Mouse (Mus musculus) intestine, embryonic 14.5 days (tissue): Measurements from ENCODE around the gene Chchd10. TPM values are rescaled to one million over a fixed set of nuclear protein-coding genes. Genes with fewer than 3 reads are reported as not detected.

Experiments used
- ATAC-seq: fragments of 200-750 bp; cut with Nextera tagmentation; replicated peaks from 2 replicates; pipeline ENCODE4 v1.8.0; 2017; ENCODE audit warnings: low read depth, moderate number of reproducible peaks, moderate TSS enrichment, moderate library complexity; ENCODE audit not compliant: low FRiP score, low TSS enrichment
- DNase-seq: peaks from one replicate; pipeline ENCODE4 v3.0.0-alpha.2; 2018; ENCODE audit warnings: low spot score
- H3K27ac ChIP-seq: fragments of 300-500 bp; sonication (generic); 2 replicates; pipeline ENCODE4 v1.5.1; 2014; ENCODE audit warnings: low read depth, mild to moderate bottlenecking, control low read depth
- H3K27me3 ChIP-seq: fragments of 300-500 bp; sonication (generic); replicated peaks from 2 replicates; pipeline ENCODE4 v1.6.1; 2014; ENCODE audit warnings: low read length, control low read depth; ENCODE audit not compliant: control insufficient read depth, insufficient read depth
- H3K36me3 ChIP-seq: fragments of 300-500 bp; sonication (generic); 2 replicates; pipeline ENCODE4 v1.6.1; 2014; ENCODE audit warnings: low read length, control low read depth; ENCODE audit not compliant: control insufficient read depth, insufficient read depth
- H3K4me1 ChIP-seq: fragments of 300-500 bp; sonication (generic); replicated peaks from 2 replicates; pipeline ENCODE4 v1.6.1; 2014; ENCODE audit warnings: low read length, control low read depth, mixed read lengths; ENCODE audit not compliant: control insufficient read depth, insufficient read depth
- H3K4me2 ChIP-seq: fragments of 300-500 bp; sonication (generic); 2 replicates; pipeline ENCODE4 v1.6.1; 2014; ENCODE audit warnings: low read length
- H3K4me3 ChIP-seq: fragments of 300-500 bp; sonication (generic); 2 replicates; pipeline ENCODE4 v1.5.1; 2014; ENCODE audit warnings: low read depth, low read length, control low read depth, mixed read lengths
- H3K9ac ChIP-seq: fragments of 300-500 bp; sonication (generic); 2 replicates; pipeline ENCODE4 v1.6.1; 2014; ENCODE audit warnings: mild to moderate bottlenecking, low read length
- H3K9me3 ChIP-seq: fragments of 300-500 bp; sonication (generic); 2 replicates; pipeline ENCODE4 v1.6.1; 2016; ENCODE audit warnings: low read length, control low read depth; ENCODE audit not compliant: control insufficient read depth
- WGBS: fragments of 180-500 bp; shearing (Covaris S2); extraction: QIAGEN DNeasy Blood & Tissue Kit; methylation state at CpG from one replicate; pipeline ENCODE4 v1.1.7; 2014; 5-methylcytosine and 5-hydroxymethylcytosine counted together
- polyA plus RNA-seq: library from polyadenylated mRNA; unstranded; fragments of >200 nt; fragmentation: Nextera tagmentation; extraction: Ambion mirVana; gene quantifications from 2 replicates; pipeline ENCODE4 v1.2.1, GENCODE M21; 2014

Gene Chchd10
- polyA plus RNA-seq, 1 experiment from 2014 or later, result 123 TPM

DNA sequence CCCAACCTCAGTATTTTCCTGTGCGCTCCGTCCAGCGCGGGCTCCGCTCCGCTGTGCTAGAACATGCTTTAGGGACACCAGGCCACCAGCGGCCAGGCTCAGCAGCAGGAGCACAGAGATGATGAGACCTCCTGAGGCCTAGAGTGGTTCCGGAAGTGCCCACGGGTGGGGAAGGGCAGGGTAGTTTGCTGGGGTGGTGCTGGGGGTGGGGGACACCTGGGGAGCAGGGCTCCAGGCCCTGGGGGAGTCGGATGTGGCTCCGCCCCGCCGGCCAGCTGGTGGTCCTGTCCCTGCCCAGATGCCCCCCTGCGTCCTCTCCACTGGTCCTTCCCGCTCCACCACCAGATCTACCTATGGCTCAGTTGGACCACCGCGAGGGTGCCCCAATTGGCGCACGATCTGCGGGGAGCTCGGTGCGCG is 17.9 kb downstream of the Chchd10 start:
- peak overlapping the region; percentile 27 for H3K9ac ChIP-seq
- no peaks in the 10 kb centered on the region for H3K9me3 ChIP-seq
- H3K4me1 ChIP-seq, result 0 out of 2 replicates have a peak, but pooled peaks cover 5% of the 10 kb centered on the region
- DNase-seq (no peak), ATAC-seq (peak; percentile 67)
- no peak overlapping the region for H3K27ac ChIP-seq
- 2% methylated on average over 23 of the region's 23 CpGs for WGBS
- peak overlapping the region; percentile 95 for H3K4me2 ChIP-seq
- H3K27me3 ChIP-seq, result no peaks in the 10 kb centered on the region
- H3K4me3 ChIP-seq, result peak overlapping the region; percentile 52
- H3K36me3 ChIP-seq, result no peaks in the 10 kb centered on the region

DNA sequence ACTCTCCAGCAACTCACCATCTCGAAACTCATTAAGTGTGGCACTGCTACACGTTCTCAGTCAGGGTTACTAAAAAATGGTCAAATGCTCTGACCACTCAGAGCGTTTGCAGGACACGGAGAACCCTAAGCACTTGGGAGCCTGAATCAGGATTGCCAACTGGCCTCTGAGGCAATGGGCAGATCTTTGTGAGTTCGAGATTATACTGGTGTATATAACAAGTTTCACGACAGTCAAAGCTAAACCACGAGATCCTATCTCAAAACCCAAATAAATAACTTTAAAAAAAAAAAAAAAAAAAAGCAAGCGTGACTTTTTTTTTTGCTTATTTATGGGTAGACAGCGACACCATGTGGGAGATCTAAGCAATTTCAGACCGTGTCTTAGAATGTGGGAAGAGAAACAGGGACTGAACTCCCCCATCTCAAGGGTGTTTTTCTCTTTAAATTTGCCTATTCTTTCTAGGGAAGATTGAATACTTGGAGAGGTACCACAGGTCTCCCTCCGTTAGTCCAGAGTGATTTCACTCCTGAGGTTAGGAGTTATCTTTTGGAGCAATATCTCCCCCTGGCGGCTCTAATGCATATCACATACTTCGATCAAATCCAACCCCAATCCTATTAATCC is 18.6 kb downstream of the Chchd10 start:
- ATAC-seq (0 out of 2 replicates have a peak, but pooled peaks have one; percentile 10), DNase-seq (peak; percentile 77)
- Histone ChIP-seq H3K9me3 (no peaks in the 10 kb centered on the region), H3K27me3 (no peaks in the 10 kb centered on the region), H3K4me3 (peak overlapping the region; percentile 52), H3K4me1 (0 out of 2 replicates have a peak, but pooled peaks cover 5% of the 10 kb centered on the region), H3K36me3 (no peaks in the 10 kb centered on the region), H3K4me2 (peak overlapping the region; percentile 95), H3K27ac (no peak overlapping the region), H3K9ac (peak overlapping the region; percentile 27)
- WGBS, result 4% methylated on average over 13 of the region's 13 CpGs

DNA sequence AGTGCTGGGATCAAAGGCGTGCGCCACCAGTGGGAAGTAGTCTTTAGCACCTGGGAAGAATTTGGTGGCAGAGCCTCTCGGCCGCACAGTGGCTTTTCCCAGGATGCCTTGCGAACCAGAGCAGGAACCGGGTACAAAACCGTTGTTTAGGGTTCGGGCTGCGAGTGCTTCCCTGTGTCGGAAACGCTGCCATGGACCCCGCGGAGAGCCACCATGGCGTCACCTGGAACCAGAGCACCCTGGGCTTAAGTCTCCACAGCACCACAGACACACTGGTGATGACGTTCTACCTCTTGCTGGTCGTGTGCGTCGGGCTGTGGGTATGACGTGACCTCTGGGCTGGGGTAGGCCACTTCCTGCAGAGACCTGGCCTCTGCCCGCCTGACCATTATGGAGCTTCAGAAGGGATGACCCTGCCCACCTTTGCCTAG is 21.5 kb downstream of the Chchd10 start, which contains the start of gene Gm5134:
Gm5134 (plus strand) TSS at position 134 of the 431 bp plus-strand sequence.
- DNase-seq (no peak), ATAC-seq (no peak)
- H3K27me3 ChIP-seq, result no peaks in the 10 kb centered on the region
- H3K4me1 ChIP-seq, result 0 out of 2 replicates have a peak, but pooled peaks cover 5% of the 10 kb centered on the region
- peak within 1 kb of the TSS; percentile 11; the same call in 1 of the 2 replicates for H3K4me3 ChIP-seq
- H3K4me2 ChIP-seq, result peak within 1 kb of the TSS; percentile 43
- WGBS, result 32% methylated on average over 20 of the region's 20 CpGs
- H3K9me3 ChIP-seq, result no peaks in the 10 kb centered on the region
- H3K27ac ChIP-seq, result no peak within 1 kb of the TSS
- no peaks in the 10 kb centered on the region for H3K36me3 ChIP-seq
- no peak within 1 kb of the TSS for H3K9ac ChIP-seq

- Histone ChIP-seq H3K4me1 (no peaks in the 10 kb centered on the region), H3K9me3 (no peaks in the 10 kb centered on the region), H3K9ac (no peak overlapping the region), H3K27ac (no peak overlapping the region), H3K4me3 (no peak overlapping the region), H3K27me3 (no peaks in the 10 kb centered on the region), H3K4me2 (no peak overlapping the region), H3K36me3 (no peaks in the 10 kb centered on the region)
- WGBS, result 92% methylated on average over 10 of the region's 10 CpGs
- no peak for DNase-seq
- no peak for ATAC-seq
These were observed 40.9 kb downstream of the Chchd10 start for GRCm38 (mm10) chr10:75973846-75974245.

- Histone ChIP-seq H3K36me3 (no peaks in the 10 kb centered on the region), H3K9me3 (no peaks in the 10 kb centered on the region), H3K9ac (no peak overlapping the region), H3K4me2 (no peak overlapping the region), H3K4me3 (no peak overlapping the region), H3K27ac (no peak overlapping the region), H3K27me3 (no peaks in the 10 kb centered on the region), H3K4me1 (no peaks in the 10 kb centered on the region)
- WGBS, result 79% methylated on average over 5 of the region's 5 CpGs
- DNase-seq (no peak), ATAC-seq (no peak)
These were observed 42.3 kb downstream of the Chchd10 start for GRCm38 (mm10) chr10:75975216-75975615.

DNA sequence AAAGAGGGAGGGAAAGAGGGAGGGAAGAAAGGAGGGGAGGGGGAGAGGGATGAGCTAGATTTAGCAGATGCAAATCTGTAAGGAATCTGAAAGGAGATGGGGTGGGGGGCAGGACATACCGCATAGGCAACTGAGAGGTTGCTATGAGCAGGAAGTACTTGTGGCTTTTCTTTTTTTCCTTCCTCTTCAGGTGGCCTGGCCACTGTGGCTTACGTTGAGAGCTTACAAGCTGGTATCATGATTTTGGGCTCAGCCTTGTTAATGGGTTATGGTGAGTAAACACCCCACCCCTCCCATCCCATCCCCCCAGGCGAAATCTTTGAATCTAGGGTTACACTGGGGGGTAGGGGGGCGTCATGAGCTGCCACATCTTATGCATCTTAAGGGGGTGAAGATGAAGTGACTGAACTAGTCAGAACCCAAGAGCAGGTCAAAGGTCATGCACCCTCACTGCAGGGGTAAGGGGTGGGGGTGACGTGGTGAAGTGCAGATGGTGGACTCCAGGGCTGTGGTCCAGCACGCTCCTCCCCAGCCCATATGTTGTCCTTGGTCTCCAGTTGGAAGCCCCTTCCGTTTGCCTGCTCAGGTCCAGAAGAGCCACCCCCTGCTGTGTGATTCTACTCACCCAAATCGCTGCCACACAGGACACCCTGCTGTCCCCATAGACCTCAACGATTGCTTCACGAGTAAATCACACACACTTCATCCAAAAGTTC is 45.3 kb downstream of the Chchd10 start:
- Histone ChIP-seq H3K27me3 (no peaks in the 10 kb centered on the region), H3K36me3 (no peaks in the 10 kb centered on the region), H3K4me1 (no peaks in the 10 kb centered on the region), H3K9ac (no peak overlapping the region), H3K4me2 (no peak overlapping the region), H3K4me3 (no peak overlapping the region), H3K9me3 (no peaks in the 10 kb centered on the region), H3K27ac (no peak overlapping the region)
- 51% methylated on average over 10 of the region's 10 CpGs for WGBS
- ATAC-seq (no peak), DNase-seq (no peak)

DNA sequence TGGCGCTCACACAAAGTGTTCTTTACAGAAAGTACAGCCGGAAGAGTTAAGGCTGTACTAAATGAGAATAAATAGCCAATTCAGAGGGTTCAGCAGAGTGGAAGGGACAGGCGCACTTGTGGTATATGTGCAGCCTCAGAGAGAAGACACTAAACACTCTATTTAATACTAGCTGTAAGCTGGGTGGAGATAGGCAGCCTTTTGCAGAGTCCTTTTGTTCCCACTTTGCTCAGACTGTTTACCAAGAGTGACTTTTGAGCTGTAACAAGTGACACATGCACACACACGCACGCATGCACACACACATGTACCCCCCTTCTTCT is 45.9 kb downstream of the Chchd10 start:
- no peak overlapping the region for H3K4me2 ChIP-seq
- ATAC-seq, result no peak
- H3K36me3 ChIP-seq, result no peaks in the 10 kb centered on the region
- no peaks in the 10 kb centered on the region for H3K27me3 ChIP-seq
- 89% methylated on average over 5 of the region's 5 CpGs for WGBS
- H3K4me1 ChIP-seq, result no peaks in the 10 kb centered on the region
- H3K27ac ChIP-seq, result no peak overlapping the region
- no peak for DNase-seq
- H3K4me3 ChIP-seq, result no peak overlapping the region
- H3K9me3 ChIP-seq, result no peaks in the 10 kb centered on the region
- no peak overlapping the region for H3K9ac ChIP-seq

DNA sequence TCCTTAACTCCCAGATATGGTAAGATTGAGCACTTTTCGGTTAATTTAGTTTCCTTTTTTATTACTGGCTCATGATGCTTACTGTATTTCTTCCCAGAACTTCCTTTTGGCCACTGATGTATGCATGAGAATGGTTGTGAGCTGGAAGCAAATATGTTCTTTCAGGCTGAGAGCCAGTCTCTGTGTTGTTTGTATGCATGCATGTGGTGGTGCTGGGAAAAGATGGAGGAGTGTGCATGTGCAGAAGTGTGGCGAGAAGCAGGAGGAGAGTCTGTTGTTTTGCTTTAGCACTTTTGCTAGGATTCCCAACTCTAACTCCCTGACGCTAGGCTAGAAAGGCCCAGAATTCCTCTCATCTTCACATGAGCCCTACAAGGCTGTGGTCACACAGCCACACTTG is 46.5 kb downstream of the Chchd10 start:
- Histone ChIP-seq H3K27ac (no peak overlapping the region), H3K4me3 (no peak overlapping the region), H3K9ac (no peak overlapping the region), H3K4me2 (no peak overlapping the region), H3K4me1 (no peaks in the 10 kb centered on the region), H3K9me3 (no peaks in the 10 kb centered on the region), H3K27me3 (no peaks in the 10 kb centered on the region), H3K36me3 (no peaks in the 10 kb centered on the region)
- WGBS, result 88% methylated on average over 3 of the region's 3 CpGs
- DNase-seq, result no peak
- ATAC-seq, result no peak
